Mouse (Mus musculus) ES-Bruce4 (cell line): Measurements from ENCODE around the gene Gm49673. TPM values are rescaled to one million over a fixed set of nuclear protein-coding genes. Genes with fewer than 3 reads are reported as not detected.
"Not testable (repeated sequence)": the region's sequence is repeated elsewhere in the genome, so short reads cannot be mapped to it uniquely, and the experiment has no call there.

Experiments used
- H3K27ac ChIP-seq: 2 replicates; pipeline ENCODE4 v1.5.1; 2012; ENCODE audit warnings: low read length, inconsistent platforms; ENCODE audit not compliant: insufficient read depth
- H3K27me3 ChIP-seq: 2 replicates; pipeline ENCODE4 v1.6.1; 2012; ENCODE audit warnings: mild to moderate bottlenecking, low read length, inconsistent platforms; ENCODE audit not compliant: control insufficient read depth, poor library complexity, insufficient read depth, severe bottlenecking
- H3K36me3 ChIP-seq: 2 replicates; pipeline ENCODE4 v1.6.1; 2012; ENCODE audit warnings: inconsistent platforms, mild to moderate bottlenecking, low read length, moderate library complexity; ENCODE audit not compliant: control insufficient read depth, poor library complexity, insufficient read depth, severe bottlenecking
- H3K4me1 ChIP-seq: one replicate; pipeline ENCODE4 v1.8.1; 2011; ENCODE audit warnings: low read length; ENCODE audit not compliant: control insufficient read depth, insufficient read depth
- H3K4me3 ChIP-seq: 2 replicates; pipeline ENCODE4 v1.5.1; 2011; ENCODE audit warnings: low read depth, mild to moderate bottlenecking, low read length
- H3K9ac ChIP-seq: 2 replicates; pipeline ENCODE4 v1.6.1; 2012; ENCODE audit warnings: low read depth, mild to moderate bottlenecking, inconsistent platforms; ENCODE audit not compliant: poor library complexity, severe bottlenecking
- H3K9me3 ChIP-seq: replicated peaks from 2 replicates; pipeline ENCODE4 v1.6.1; 2012; ENCODE audit warnings: mild to moderate bottlenecking, low read length, inconsistent platforms; ENCODE audit not compliant: control insufficient read depth, poor library complexity, insufficient read depth, severe bottlenecking
- polyA plus RNA-seq: library from polyadenylated mRNA; stranded (reverse); fragments of >200 nt; gene quantifications from 2 replicates; pipeline ENCODE4 v1.2.4, GENCODE M21; 2011; ENCODE audit warnings: low read depth; ENCODE audit not compliant: missing spikeins, insufficient read depth, insufficient read length

Gene Gm49673
- polyA plus RNA-seq, 1 experiment = not detected

- not testable (repeated sequence) for H3K9me3 ChIP-seq, H3K27ac ChIP-seq, H3K36me3 ChIP-seq, H3K4me3 ChIP-seq, H3K4me1 ChIP-seq, H3K9ac ChIP-seq, H3K27me3 ChIP-seq
Observed at GRCm38 (mm10) chr17:8039916-8040635, 107.5 kb downstream of the Gm49673 start.

- H3K9me3 ChIP-seq, H3K27me3 ChIP-seq, H3K9ac ChIP-seq, H3K27ac ChIP-seq, H3K36me3 ChIP-seq, H3K4me3 ChIP-seq, H3K4me1 ChIP-seq: not testable (repeated sequence)
Observed at GRCm38 (mm10) chr17:8036976-8037375, 110.6 kb downstream of the Gm49673 start.

Other genes starting within 250 kb of the Gm49673 start
- gene Tagap, start 221.8 kb downstream of the Gm49673 start, polyA plus RNA-seq = not detected in 2 replicates
- gene Rsph3a, start 202.2 kb downstream of the Gm49673 start, polyA plus RNA-seq = 3.9 and 23.3 TPM in 2 replicates
- gene Rnaset2a, start 309 bp upstream of the Gm49673 start, polyA plus RNA-seq = 2.2 and 2.4 TPM in 2 replicates
- gene Fgfr1op, start 17.7 kb upstream of the Gm49673 start, polyA plus RNA-seq = 77.8 and 78.5 TPM in 2 replicates
- gene Ccr6, start 88.3 kb upstream of the Gm49673 start, polyA plus RNA-seq = not detected in 2 replicates
- 6.7 and 10.3 TPM in 2 replicates for gene Mpc1, start 135.1 kb upstream of the Gm49673 start, polyA plus RNA-seq
- gene Sft2d1, start 163.3 kb upstream of the Gm49673 start, polyA plus RNA-seq = 33.8 and 48.6 TPM in 2 replicates
- 0.61 and 0.81 TPM in 2 replicates for gene Prr18, start 189.7 kb upstream of the Gm49673 start, polyA plus RNA-seq
- gene T2, start 208.2 kb upstream of the Gm49673 start, polyA plus RNA-seq = 0.44 and 0.81 TPM in 2 replicates